ENCODE assay signal across 9 mouse cellular contexts in genomic region chr17:9023198-9023942, GRCm38 (mm10). TPM values are rescaled to one million over a fixed set of nuclear protein-coding genes. Genes with fewer than 3 reads are reported as not detected.
A peak's percentile ranks its signal among the peaks of the same experiment; 100 is the strongest.
DNase-seq lines count a peak whose midpoint lies in the region; TF ChIP-seq lines count a peak whose summit lies in the region.
"Had no signal": no experiment of that assay in that cellular context is flagged by ENCODE, and none has a peak within 500 bp of the region (broad histone marks: within the 10 kb centered on the region; RNA-seq: fewer than 3 reads in every experiment).

No protein-coding gene starts in this region.

- TF ChIP-seq POLR2A in cortical plate, adult 2 months (IDR thresholded peaks at IDR 0.05; ENCODE audit: extremely low read depth, insufficient read depth, low read length): no peak

- 0 out of 2 replicates have a peak, but pooled peaks cover 2% of the 10 kb centered on the region for H3K4me1 ChIP-seq in cortical plate, adult 2 months (ENCODE audit: control insufficient read depth, insufficient read depth, low read length)

- TF ChIP-seq CTCF in cortical plate, adult 2 months (IDR thresholded peaks at IDR 0.05; ENCODE audit: extremely low read depth, insufficient read depth, low read length): peak; percentile 34; the same call in 1 of the 2 replicates

- H3K4me3 ChIP-seq in cortical plate, adult 2 months (ENCODE audit: insufficient read depth, low read length): no peak overlapping the region

- H3K27ac ChIP-seq in cortical plate, adult 2 months (ENCODE audit: insufficient read depth, low read length): no peak overlapping the region

- peak; percentile 28 for DNase-seq in layer of hippocampus, adult 11-12 months (ENCODE audit: low spot score)
- no peak for DNase-seq in layer of hippocampus, adult 9-10 months (ENCODE audit: low spot score)
- peak; percentile 28 for DNase-seq in layer of hippocampus, adult 9-11 months
- DNase-seq in retina, postnatal 1 day: peak; percentile 66
- no peak for DNase-seq in ovary, postnatal 14 days (ENCODE audit: low spot score)
- DNase-seq in thymus, postnatal 10 days (ENCODE audit: low spot score in 2 of 2): no peak
- no peak for DNase-seq in adipocyte (ENCODE audit: low spot score)

RNA-seq across cellular contexts. Expression of gene 1700010I14Rik, which starts 35.2 kb away (rescaled TPM):
- 0.73 and 0.83 TPM in 2 replicates for polyA plus RNA-seq in cortical plate, adult 2 months (2012; rRNA removed)
- polyA plus RNA-seq: G1E had no signal

Comparison
In these comparisons a context has a peak if more than half of its experiments do, and no peak if none do; other contexts are left out.
1. DNase-seq: peak in layer of hippocampus, adult 11-12 months (single experiment), layer of hippocampus, adult 9-11 months (single experiment) and retina, postnatal 1 day (single experiment); none in layer of hippocampus, adult 9-10 months (single experiment), ovary, postnatal 14 days (single experiment), thymus, postnatal 10 days (0 of 2) and adipocyte (single experiment).